Mouse (Mus musculus) layer of hippocampus, adult 8-10 months (tissue): ENCODE measurements around the gene AU022252. TPM values are rescaled to one million over a fixed set of nuclear protein-coding genes. Genes with fewer than 3 reads are reported as not detected.
A peak's percentile ranks its signal among the peaks of the same experiment; 100 is the strongest.
"Not testable (repeated sequence)": the region's sequence is repeated elsewhere in the genome, so short reads cannot be mapped to it uniquely, and the experiment has no call there.

Experiments used
- DNase-seq, 2 experiments: peaks; one replicate each; pipeline ENCODE4 v3.0.0; 2022; ENCODE audit warnings: low spot score in 2 of 2
- total RNA-seq, 4 experiments: library from RNA; stranded (reverse); gene quantifications; 2 replicates each; pipeline ENCODE4 v1.2.4; 2022

Gene AU022252
- 10 to 100 TPM; 23.1 to 32.9 (median 25.6) TPM for total RNA-seq

DNA sequence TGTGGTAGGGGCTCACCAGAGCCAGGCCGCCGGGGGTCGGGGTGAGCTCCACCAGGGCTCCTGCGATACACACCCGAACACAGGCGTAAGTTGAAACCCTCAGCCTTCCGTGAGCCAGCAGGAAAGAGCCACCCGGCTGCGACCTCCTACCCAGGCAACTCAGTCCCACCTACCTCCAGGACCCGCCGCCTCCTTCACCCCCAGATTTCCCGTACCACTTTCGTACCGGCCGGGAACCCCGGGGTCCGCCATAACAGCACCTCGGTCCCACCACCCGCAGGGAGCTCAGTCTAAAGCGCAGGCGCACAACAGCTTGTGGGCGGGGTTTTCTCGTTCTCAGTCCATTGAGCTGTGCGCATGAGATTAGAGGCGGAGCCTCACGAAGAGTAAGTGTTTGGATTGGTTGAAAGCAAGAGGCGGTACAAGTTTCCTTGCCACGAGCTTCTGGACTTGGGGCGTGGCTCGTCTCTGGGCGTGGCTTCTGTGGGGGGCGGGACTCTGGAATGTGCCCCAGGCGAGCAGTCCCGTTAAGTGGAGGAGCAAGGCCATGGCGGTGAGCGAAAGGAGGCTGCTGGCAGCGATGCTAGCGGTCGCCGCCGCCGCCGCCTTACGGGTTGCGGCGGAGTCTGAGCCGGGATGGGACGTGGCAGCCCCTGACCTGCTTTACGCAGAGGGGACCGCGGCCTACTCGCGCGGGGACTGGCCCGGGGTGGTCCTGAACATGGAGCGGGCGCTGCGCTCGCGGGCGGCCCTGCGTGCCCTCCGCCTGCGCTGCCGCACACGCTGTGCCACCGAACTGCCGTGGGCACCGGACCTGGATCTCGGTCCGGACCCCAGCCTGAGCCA is at the start of gene AU022252, which contains the start of gene P3h1:
TSS of gene AU022252 (minus strand) at position 303 of the 846 bp plus-strand sequence.
TSS of gene P3h1 (plus strand) at position 506 of the 846 bp plus-strand sequence.
- peak; percentile 99 for DNase-seq

DNA sequence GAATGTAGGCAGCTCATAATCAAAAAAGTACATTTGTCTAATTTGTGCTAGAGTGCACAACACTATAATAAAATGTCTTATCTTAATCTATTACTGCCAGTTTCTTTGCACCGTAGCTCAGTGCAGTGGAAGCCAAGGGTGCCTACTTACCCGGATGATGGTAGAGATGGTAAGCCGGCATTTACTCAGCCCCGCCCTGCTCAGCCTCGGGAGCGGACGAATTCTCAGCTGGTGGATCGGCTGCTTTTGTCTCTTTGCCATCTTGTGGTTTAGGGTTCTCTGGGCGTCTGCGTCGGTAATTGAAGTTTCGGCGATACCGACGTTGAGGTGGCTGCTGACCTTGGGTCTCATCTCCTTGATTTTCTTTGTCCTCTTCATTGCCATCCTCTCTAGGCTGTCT is 46.3 kb upstream of the AU022252 start:
- DNase-seq = not testable (repeated sequence)

DNA sequence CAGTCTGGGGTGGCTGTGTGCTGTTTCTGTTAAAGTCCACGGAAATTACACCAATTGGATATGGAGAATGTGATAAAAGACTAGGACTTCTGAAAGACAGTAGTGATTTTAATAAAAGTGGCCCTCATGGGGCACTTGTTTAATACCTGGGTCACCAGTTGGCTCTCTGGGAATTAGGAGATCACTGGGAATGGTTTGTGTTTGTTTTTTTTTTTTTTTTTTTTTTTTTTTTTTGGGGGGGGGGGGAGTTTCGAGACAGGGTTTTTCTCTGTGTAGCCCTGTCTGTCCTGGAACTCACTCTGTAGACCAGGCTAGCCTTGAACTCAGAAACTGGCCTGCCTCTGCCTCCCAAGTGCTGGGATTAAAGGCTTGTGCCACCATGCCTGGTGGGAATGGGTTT is 43.2 kb upstream of the AU022252 start:
- DNase-seq = no peak

DNA sequence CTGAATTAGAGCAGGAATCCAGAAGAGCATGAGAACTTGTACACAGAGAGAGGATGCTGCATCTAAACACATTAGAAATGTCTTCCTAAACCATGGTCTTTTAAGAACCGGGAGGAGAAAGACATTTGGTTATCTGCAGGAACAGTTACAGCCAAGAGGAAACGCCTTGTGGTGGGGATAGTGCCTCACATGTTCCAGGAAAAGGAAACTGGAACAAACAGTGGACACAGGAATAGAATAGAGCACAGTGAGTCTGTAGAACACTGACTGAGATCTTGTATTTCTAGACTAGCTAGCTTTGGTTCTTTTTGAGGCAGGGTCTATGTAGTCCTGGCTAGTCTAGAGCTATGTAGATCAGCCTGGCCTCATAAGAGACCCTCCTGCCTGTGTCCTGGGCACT is 42.7 kb upstream of the AU022252 start:
- no peak for DNase-seq

DNA sequence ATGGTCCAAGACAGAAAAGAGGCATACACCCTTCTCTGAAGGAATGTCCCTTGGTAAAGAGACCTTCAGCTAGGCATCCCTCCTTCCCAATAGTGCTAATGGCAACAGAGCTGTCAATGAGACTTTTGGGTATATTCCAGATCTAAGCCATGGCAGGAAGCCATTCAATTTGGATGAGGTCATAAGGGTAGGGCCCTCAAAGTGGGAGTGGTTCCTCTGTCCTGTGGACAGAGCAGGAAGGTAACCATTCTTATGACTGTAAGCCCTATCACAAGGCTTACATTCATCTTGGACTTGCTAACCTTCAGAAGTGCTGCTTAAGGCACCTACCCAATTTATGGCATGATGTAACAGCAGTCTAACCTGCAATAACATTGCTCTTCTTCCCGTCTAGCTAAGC is 42.1 kb upstream of the AU022252 start:
- DNase-seq = no peak

DNA sequence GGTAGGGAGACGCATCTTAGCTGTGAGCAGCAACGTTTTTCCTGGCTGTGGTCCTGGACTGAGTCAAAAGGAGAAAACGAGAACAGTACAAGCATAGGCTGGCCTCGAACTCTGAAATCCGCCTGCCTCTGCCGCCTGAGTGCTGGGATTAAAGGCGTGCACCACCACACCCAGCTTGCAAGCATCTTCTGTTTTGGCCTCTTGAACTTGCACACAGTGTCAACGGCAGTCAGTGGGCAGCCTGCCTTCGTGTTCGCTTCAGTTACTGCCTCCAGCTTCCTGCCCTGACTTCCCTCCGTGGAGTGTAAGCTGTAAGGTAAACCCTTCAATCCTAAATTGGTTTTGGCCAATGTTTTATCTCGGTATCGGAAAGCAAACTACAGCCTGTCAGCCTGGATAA is 34.1 kb upstream of the AU022252 start:
- DNase-seq = no peak

DNA sequence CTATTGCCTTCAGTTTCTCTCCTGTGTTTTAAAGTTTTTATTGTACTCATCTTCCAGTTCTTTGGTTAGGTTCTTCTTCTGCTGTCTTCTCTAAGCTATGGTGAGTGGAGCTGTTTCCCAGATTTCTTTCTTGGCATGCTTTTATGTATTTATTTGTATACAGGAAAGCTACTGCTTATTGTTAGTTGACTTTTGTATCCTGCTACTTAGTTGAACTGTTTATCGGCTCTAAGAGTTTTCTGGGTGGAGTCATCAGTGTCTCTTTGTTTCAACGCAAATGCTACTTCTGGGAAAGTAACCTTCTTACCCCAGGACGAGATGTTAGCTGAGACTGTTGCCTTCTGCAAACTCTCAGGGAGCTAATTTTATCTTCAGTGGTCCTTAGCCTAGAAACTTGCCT is 30.9 kb upstream of the AU022252 start:
- no peak for DNase-seq

DNA sequence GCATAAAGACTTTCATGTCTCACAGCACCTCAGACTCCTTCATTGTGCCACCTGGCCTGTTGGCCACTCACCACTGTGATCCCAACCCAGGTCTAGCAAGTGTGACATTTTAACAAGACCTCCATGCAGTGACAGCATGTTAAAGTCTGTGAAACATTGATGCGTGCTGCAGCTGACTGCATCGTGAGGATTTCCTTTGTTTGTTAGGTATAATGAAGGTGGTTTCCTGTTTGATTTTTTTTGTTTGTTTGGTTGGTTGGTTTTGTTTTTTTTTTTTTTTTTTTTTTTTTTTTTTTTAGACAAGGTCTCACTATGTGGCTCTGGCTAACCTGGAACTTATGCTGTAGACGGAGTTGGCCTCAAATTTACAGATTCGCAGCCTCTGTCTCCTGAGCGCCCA is 30.0 kb upstream of the AU022252 start:
- DNase-seq = no peak

DNA sequence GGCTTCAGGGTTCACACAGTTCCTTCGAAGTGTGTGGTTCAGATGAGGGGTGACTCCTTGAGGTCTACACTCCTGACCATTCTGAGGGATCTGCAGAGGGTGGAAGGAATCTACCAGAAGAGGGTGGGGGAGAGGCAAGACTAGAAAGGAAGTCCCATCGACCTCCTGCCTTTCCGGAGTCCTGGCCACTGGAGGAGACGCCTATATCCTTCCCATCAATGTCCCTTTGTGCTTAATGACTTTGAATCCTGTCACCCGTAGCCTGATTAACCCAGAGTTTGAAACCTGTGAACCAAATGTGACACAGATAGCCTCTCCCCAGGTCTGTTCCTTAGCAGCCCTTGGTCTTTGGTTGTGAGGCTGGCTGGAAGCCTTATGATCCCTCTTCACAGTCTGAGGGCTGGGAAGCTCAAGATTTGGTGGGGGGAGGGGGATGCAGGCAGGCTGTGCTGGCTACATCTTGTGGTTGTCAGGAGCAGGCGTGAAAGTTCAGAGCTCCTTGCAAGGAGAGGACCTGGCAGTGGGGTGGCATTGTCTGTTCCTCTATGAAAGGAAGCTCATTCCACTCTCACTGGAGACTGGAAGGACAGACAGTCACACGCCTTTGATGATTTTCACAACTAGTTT is 28.7 kb upstream of the AU022252 start:
- no peak for DNase-seq

DNA sequence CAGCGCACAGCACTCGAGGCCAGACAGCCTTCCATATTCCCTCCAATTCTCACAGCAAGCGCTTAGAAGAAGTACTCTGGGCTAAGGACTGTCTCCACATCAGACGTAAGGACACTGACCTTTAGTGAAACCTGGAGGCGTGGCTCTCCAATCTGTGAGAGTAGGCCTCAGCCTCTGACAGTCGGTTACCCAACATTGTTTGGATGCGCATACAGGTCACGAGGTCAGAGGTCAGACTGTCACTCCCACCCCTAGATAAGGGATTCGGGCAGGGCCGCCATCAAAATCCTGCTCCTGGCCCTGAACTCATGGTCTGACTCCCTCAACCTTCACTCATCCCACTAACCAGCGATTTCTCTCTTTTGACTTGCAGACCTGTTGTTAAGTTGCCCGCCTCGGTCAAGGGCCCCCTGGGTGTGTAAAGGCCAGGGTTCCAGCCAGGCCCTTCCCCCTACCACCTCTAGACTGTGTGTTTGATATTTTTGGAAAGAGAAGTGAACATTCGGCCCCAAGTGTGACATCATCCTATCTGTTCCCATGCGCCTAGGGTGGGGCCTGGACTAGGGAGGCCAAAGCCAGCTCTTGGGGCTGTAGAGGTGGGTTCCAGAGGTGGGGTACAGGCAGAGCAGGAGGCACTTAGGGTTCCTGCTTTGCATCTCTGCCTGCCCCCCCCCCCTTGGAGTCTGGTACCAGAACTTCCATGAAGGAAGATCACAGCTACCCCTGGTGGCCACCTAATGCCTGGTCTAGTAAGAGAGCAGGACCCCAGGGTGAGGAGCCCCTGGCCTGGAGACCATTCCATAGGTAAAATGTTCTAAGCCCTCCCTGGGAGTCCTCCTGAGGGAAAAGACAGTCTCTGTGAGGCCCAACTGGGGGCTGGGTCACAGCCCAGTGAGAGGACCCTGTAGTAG is 27.1 kb upstream of the AU022252 start:
- no peak for DNase-seq

DNA sequence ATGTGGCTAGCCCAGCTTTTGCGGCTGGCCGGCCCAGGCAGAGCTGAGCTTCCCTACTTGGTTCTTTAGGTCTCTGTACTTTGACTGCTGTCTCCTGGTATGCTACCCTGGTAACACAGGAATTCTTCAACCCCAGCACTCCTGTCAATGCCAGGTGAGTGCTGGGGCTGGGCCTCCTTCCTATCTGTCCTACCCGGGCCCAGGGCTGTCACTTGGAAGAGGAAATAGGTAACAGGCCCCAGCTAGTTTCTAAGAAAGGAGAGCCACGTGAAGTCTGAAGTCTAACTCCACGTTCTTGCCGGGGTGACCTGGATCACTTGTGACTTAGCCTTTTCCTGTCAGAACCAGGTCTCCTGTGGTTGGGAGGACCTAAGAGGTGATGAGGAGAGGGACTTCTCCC is 24.6 kb upstream of the AU022252 start:
- DNase-seq = no peak

DNA sequence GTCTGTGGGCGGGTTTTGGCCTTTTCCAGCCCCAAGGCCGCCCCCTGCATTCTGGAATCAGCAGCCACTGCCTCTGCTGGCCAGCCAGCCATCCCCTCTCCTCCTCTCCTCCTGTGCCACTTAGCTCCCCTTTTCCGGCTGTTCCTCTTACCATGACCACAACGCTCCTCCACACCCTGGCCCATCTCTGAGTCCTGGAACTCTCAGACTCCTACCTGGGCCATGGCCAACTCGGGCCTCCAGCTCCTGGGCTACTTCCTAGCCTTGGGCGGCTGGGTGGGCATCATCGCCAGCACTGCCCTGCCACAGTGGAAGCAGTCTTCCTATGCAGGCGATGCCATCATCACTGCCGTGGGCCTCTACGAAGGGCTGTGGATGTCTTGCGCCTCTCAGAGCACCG is 22.8 kb upstream of the AU022252 start, which contains the start of gene Cldn19:
TSS of gene Cldn19 (plus strand) at position 64 of the 400 bp plus-strand sequence.
- DNase-seq = no peak

DNA sequence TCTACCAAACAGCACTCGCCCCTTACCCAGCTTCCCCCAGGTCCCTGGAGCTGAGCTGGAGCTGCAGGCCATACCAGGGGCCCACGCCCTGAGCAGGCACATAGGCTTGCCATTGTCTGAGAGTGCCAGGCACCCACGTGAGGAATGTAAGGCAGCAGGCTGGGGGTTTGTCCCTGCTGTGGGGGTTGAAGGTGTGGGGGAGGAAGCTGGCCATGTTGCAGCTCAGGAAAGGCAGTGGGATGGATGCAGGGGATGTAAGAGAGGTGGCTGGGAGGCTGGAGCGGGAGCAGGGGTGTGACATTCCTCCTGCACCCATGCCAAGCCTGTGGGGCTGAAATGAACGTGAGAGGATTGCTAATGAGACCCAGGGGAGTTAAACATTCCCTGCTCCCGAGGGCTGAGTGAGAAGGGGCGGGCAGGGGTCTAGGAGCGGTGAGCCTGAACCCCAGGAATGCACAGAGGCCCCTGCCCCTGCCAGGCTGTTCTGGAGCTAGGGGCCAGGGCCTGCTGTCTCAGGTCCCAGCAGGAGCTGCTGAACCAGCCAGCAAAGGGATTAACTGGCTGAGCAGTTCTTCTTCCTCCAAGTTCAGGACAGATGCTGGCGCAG is 21.6 kb upstream of the AU022252 start:
- peak in 1 of 2 experiments; percentile 25 for DNase-seq

DNA sequence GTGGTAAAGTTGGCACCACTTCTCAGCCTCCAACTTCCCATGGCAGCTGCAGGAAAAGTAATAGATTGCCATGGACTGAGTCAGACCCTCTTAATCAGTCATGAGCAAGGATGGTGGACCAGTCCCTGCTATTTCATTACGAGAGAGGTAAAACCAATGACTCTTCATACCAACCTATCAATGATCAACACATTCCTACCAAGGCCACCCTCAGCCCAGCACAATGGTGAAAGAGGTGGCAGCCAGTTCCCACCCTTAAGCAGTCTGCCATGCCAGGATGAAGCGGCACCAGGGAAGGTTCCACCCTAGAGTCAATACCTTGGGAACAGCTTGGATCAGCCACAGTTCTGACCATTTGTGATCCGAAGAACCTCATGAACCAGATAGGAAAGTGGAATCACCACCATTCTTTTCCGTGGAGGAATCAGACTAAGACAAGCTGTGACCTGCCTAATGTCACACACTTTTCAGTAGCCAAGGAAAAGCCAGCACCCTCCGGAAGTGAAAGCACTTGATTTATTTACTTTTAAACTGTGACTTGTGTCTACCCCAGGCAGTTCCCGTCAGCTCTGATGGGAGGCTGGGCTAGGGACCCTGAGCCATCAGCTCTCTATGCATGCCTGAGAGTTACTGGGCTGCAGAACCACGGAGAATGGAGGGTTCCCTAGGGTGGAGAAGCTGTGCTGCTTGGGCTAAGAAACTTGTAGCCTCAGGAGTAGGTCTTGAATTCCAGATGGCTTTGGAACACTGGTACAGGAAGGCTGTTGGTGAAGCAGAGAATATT is 19.7 kb upstream of the AU022252 start:
- DNase-seq = no peak

DNA sequence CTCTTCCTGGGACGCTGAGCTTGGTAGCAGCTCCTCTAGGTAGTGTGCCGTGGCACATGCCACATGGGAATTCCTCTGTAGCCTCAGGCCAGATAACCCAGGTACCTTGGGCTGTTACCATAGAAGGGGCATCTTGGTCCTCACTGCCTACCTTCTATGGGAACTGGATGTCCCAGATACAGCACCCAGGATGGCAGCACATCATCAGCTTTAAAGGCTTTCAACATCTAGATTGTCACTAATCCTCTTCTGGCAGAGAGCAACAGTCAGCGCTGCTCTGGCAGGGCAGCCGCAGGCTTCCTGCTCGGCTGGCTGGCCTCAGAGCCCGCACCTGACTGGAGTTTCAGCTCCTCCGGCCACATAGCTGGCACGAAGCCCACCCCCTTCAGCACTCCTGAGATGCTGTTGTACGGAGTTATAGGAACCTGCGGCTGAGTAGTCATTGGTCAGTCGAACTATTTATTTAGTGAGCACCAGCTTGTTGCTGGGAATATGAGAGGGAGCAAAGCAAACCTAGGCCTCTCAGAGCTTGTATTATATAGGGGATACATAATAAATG is 16.0 kb upstream of the AU022252 start:
- no peak for DNase-seq

DNA sequence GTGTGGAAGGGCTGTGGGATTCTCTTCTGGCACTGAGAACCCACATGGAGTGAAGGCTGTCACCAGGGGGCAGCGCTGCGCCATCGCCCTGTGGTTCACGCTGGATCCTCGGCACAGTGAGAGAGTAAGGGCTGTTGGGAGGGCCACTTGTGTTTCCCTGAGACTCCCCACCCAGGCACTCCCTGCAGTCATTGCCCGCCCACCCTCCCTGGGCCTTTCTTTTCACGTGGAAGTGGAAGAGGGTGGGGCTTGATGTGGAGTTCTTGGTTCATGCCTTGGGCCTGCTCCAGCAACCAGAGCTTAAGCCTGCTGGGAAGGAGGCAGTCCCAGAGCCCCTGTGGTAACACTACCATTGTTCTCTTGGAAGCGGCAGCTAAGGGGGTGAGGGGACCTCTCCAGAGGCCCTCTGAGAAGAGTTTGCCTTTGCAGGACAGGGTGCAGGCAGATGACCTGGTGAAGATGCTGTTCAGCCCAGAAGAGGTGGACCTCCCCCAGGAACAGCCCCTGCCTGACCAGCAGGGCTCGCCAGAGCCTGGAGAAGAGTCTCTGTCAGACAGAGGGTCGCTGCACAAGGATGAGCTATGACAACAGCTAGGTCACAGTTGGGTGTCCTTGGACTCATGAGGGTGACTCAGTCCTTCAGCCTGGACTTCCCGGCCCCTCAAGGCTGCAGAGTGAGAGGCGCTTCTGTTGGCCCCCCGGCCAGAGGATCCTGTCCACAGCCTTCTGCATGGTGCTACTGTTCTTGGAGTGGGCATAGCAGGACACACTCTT is 15.1 kb upstream of the AU022252 start:
- DNase-seq = peak in 1 of 2 experiments; percentile 58

DNA sequence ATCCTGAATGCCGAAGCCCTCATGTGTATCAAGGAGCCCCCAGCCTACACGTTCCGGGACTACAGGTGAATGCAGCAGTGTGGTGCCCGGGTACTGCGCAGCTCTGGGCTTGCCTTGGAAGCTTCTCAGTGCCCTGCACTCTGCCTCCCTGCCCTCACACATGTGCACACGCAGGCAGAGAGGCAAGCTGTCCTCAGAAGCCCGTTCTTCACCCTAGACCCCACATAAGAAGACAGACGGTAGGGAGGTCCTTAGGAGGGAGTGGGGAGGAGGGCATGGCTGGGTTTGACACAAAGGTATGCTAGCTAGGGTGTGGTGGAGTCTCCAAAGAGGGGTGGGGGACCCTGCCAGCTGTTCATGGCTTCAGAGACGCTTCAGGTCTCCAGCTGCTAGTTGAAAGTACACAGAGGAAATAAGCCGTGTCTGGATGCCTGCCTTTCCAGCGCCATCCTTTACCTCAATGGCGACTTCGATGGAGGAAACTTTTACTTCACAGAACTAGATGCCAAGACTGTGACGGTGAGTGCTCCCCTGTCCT is 14.2 kb upstream of the AU022252 start:
- no peak for DNase-seq

DNA sequence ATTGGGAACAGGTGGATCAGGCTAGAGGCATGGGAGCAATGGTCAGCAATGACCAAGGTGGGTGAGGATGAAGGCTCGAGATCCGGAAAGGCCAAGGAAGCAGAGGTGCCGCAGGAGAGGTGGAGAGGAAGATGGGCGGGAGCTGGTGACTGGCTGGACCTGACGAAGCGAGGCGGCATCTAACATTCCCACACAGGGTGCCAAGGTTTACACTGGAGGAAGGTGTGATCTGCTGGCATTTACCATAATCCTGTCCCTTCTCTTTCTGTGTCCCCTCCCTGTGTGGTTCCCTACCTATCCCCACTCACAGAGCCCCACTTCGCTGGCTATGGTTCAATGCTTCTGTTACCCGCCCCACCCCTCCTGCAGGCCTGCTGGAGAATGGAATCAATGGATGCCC is 13.4 kb upstream of the AU022252 start:
- DNase-seq = no peak

DNA sequence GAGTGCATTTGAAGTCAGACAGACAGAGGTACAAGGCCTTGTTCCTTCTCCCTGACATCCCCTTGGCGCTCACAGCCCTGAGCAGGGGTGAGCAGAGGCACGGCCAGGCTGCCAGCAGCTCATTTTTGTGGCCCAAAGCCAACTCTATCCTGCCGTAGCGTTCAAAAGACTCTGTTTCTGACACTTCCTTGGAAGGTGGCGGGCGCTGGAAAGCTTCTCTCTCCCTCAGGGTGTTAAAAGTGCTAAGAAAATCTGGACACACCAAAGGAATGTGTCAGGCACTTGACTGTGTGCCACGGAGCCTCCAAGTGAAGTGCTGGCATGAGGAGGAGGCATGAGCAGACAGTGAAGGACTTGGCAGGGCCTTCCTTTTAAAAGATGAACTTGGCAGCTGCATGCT is 13.0 kb upstream of the AU022252 start:
- DNase-seq = peak in 1 of 2 experiments; percentile 18
